Mouse (Mus musculus) forebrain, postnatal 0 days (tissue): Measurements from ENCODE around the gene Tead3. TPM values are rescaled to one million over a fixed set of nuclear protein-coding genes. Genes with fewer than 3 reads are reported as not detected.
"Not testable (repeated sequence)": the region's sequence is repeated elsewhere in the genome, so short reads cannot be mapped to it uniquely, and the experiment has no call there.

ENCODE experiments used
- ATAC-seq: fragments of 200-750 bp; cut with Nextera tagmentation; 2 replicates; pipeline ENCODE4 v1.8.0; 2017; ENCODE audit warnings: mild to moderate bottlenecking, moderate library complexity
- DNase-seq: peaks from one replicate; pipeline ENCODE4 v3.0.0-alpha.2; 2015
- H3K27ac ChIP-seq: fragments of 300-500 bp; sonication (generic); 2 replicates; pipeline ENCODE4 v1.5.1; 2014; ENCODE audit warnings: low read depth, mild to moderate bottlenecking, antibody characterized with exemption, low read length, moderate library complexity, mixed read lengths
- H3K27me3 ChIP-seq: fragments of 300-500 bp; sonication (generic); 2 replicates; pipeline ENCODE4 v1.6.1; 2014; ENCODE audit warnings: mild to moderate bottlenecking, low read length, mixed read lengths; ENCODE audit not compliant: insufficient read depth
- H3K36me3 ChIP-seq: fragments of 300-500 bp; sonication (generic); 2 replicates; pipeline ENCODE4 v1.6.1; 2014; ENCODE audit warnings: mild to moderate bottlenecking, moderate library complexity; ENCODE audit not compliant: insufficient read depth
- H3K4me1 ChIP-seq: fragments of 300-500 bp; sonication (generic); 2 replicates; pipeline ENCODE4 v1.6.1; 2014; ENCODE audit warnings: antibody characterized with exemption; ENCODE audit not compliant: insufficient read depth
- H3K4me2 ChIP-seq: fragments of 300-500 bp; sonication (generic); 2 replicates; pipeline ENCODE4 v1.6.1; 2014; ENCODE audit warnings: low read depth, mild to moderate bottlenecking, moderate library complexity
- H3K4me3 ChIP-seq: fragments of 300-500 bp; sonication (generic); 2 replicates; pipeline ENCODE4 v1.5.1; 2014; ENCODE audit warnings: low read depth, low read length, mixed read lengths
- H3K9ac ChIP-seq: fragments of 300-500 bp; sonication (generic); 2 replicates; pipeline ENCODE4 v1.6.1; 2014; ENCODE audit warnings: mild to moderate bottlenecking
- H3K9me3 ChIP-seq: fragments of 300-500 bp; sonication (generic); 2 replicates; pipeline ENCODE4 v1.6.1; 2016; ENCODE audit warnings: low read length
- CTCF ChIP-seq: sonication (generic); IDR thresholded peaks from 2 replicates; pipeline ENCODE4 v1.5.1; 2016; ENCODE audit warnings: antibody characterized with exemption, control low read depth, low read depth
- WGBS: fragments of 180-500 bp; shearing (Covaris S2); extraction: QIAGEN DNeasy Blood & Tissue Kit; methylation state at CpG from one replicate; pipeline ENCODE4 v1.1.7; 2014; 5-methylcytosine and 5-hydroxymethylcytosine counted together
- polyA plus RNA-seq: library from polyadenylated mRNA; unstranded; fragments of >200 nt; fragmentation: Nextera tagmentation; extraction: Ambion mirVana; gene quantifications from 2 replicates; pipeline ENCODE4 v1.2.1, GENCODE M21; 2015
- total RNA-seq: library from RNA; depleted of rRNA; stranded (reverse); fragments of >200 nt; gene quantifications from 2 replicates; pipeline ENCODE4 v1.2.3, GENCODE M21; 2014

Tead3 gene
- total and polyA plus RNA-seq, 2 experiments from 2014 or later: 1.4 to 4.5 TPM

GRCm38 (mm10) chr17:28368449-28368848 is 17.8 kb upstream of the Tead3 start:
- Histone ChIP-seq H3K27me3 (peaks cover 23% of the 10 kb centered on the region), H3K36me3 (no peaks in the 10 kb centered on the region), H3K9me3 (no peaks in the 10 kb centered on the region), H3K4me1 (0 out of 2 replicates have a peak, but pooled peaks cover under 1% of the 10 kb centered on the region), H3K4me2 (no peak overlapping the region), H3K27ac (no peak overlapping the region), H3K9ac (no peak overlapping the region), H3K4me3 (no peak overlapping the region)
- peak; percentile 72 for TF ChIP-seq CTCF
- ATAC-seq (no peak), DNase-seq (peak; percentile 47)
- WGBS: 4% methylated on average over 13 of the region's 13 CpGs

GRCm38 (mm10) chr17:28365122-28365521 is 14.5 kb upstream of the Tead3 start, which contains the start of gene Tulp1:
Gene Tulp1 (minus strand): TSS chr17:28365222.
- Histone ChIP-seq H3K4me3 (peak within 1 kb of the TSS; percentile 12; the same call in 1 of the 2 replicates), H3K9ac (no peak within 1 kb of the TSS), H3K27me3 (peaks cover 38% of the 10 kb centered on the region), H3K27ac (no peak within 1 kb of the TSS), H3K36me3 (no peaks in the 10 kb centered on the region), H3K9me3 (no peaks in the 10 kb centered on the region), H3K4me2 (no peak within 1 kb of the TSS), H3K4me1 (0 out of 2 replicates have a peak, but pooled peaks cover 9% of the 10 kb centered on the region)
- DNase-seq (no peak), ATAC-seq (no peak)
- TF ChIP-seq CTCF: no peak
- WGBS: 28% methylated on average over 8 of the region's 8 CpGs

GRCm38 (mm10) chr17:28363507-28363906 is 12.9 kb upstream of the Tead3 start:
- ATAC-seq (no peak), DNase-seq (no peak)
- no peak overlapping the region; the same call in 1 of the 2 replicates for H3K4me3 ChIP-seq
- 0 out of 2 replicates have a peak, but pooled peaks cover 9% of the 10 kb centered on the region for H3K4me1 ChIP-seq
- no peaks in the 10 kb centered on the region for H3K9me3 ChIP-seq
- H3K36me3 ChIP-seq: no peaks in the 10 kb centered on the region
- no peak for TF ChIP-seq CTCF
- no peak overlapping the region for H3K27ac ChIP-seq
- peaks cover 38% of the 10 kb centered on the region for H3K27me3 ChIP-seq
- H3K9ac ChIP-seq: no peak overlapping the region
- H3K4me2 ChIP-seq: no peak overlapping the region
- 26% methylated on average over 6 of the region's 6 CpGs for WGBS

- Histone ChIP-seq H3K27me3 (peaks cover 42% of the 10 kb centered on the region), H3K4me2 (peak overlapping the region; percentile 39), H3K36me3 (no peaks in the 10 kb centered on the region), H3K4me3 (peak overlapping the region; percentile 16; the same call in 1 of the 2 replicates), H3K9ac (no peak overlapping the region), H3K9me3 (no peaks in the 10 kb centered on the region), H3K27ac (no peak overlapping the region), H3K4me1 (0 out of 2 replicates have a peak, but pooled peaks cover 9% of the 10 kb centered on the region)
- ATAC-seq (no peak), DNase-seq (no peak)
- 3% methylated on average over 25 of the region's 25 CpGs for WGBS
- TF ChIP-seq CTCF: no peak
Observed at GRCm38 (mm10) chr17:28362653-28363292, 12.2 kb upstream of the Tead3 start.

GRCm38 (mm10) chr17:28361921-28362652 is 11.5 kb upstream of the Tead3 start:
- no peak for ATAC-seq
- TF ChIP-seq CTCF: no peak
- no peak overlapping the region for H3K9ac ChIP-seq
- H3K4me1 ChIP-seq: 0 out of 2 replicates have a peak, but pooled peaks cover 9% of the 10 kb centered on the region
- peaks cover 42% of the 10 kb centered on the region for H3K27me3 ChIP-seq
- peak overlapping the region; percentile 39 for H3K4me2 ChIP-seq
- H3K36me3 ChIP-seq: no peaks in the 10 kb centered on the region
- WGBS: 34% methylated on average over 11 of the region's 11 CpGs
- DNase-seq: no peak
- H3K9me3 ChIP-seq: no peaks in the 10 kb centered on the region
- H3K27ac ChIP-seq: no peak overlapping the region
- H3K4me3 ChIP-seq: peak overlapping the region; percentile 16; the same call in 1 of the 2 replicates

- Histone ChIP-seq H3K4me2 (no peak overlapping the region), H3K27me3 (peaks cover 38% of the 10 kb centered on the region), H3K9ac (no peak overlapping the region), H3K36me3 (no peaks in the 10 kb centered on the region), H3K9me3 (no peaks in the 10 kb centered on the region), H3K27ac (no peak overlapping the region), H3K4me3 (no peak overlapping the region), H3K4me1 (0 out of 2 replicates have a peak, but pooled peaks cover 9% of the 10 kb centered on the region)
- 83% methylated on average over 9 of the region's 9 CpGs for WGBS
- no peak for DNase-seq
- TF ChIP-seq CTCF: no peak
- ATAC-seq: no peak
Observed at GRCm38 (mm10) chr17:28360531-28361277, 10.1 kb upstream of the Tead3 start.

- H3K27me3 ChIP-seq: peaks cover 21% of the 10 kb centered on the region
- not testable (repeated sequence) for H3K4me2 ChIP-seq, H3K4me3 ChIP-seq, ATAC-seq, H3K9me3 ChIP-seq, H3K9ac ChIP-seq, H3K36me3 ChIP-seq, H3K4me1 ChIP-seq, H3K27ac ChIP-seq, DNase-seq
- WGBS: 19% methylated on average over 22 of the region's 24 CpGs
Observed at GRCm38 (mm10) chr17:28358576-28359261, 8.1 kb upstream of the Tead3 start.
